Mouse (Mus musculus) heart, postnatal 10 days (tissue): ENCODE measurements around the gene Gm9. TPM values are rescaled to one million over a fixed set of nuclear protein-coding genes. Genes with fewer than 3 reads are reported as not detected.
"Not testable (repeated sequence)": the region's sequence is repeated elsewhere in the genome, so short reads cannot be mapped to it uniquely, and the experiment has no call there.

ENCODE experiments used
- DNase-seq, 2 experiments: peaks; one replicate each; pipeline ENCODE4 v3.0.0; 2021
- intact Hi-C: fragments of 180-260 bp; cut with DNase I; formaldehyde crosslinking; loops from one replicate; pipeline ENCODE4 v1.15.1; 2025
- total RNA-seq, 2 experiments: library from RNA; stranded (reverse); gene quantifications; 2 replicates each; pipeline ENCODE4 v1.2.3; 2021

Gene Gm9
- not detected for total RNA-seq

DNA sequence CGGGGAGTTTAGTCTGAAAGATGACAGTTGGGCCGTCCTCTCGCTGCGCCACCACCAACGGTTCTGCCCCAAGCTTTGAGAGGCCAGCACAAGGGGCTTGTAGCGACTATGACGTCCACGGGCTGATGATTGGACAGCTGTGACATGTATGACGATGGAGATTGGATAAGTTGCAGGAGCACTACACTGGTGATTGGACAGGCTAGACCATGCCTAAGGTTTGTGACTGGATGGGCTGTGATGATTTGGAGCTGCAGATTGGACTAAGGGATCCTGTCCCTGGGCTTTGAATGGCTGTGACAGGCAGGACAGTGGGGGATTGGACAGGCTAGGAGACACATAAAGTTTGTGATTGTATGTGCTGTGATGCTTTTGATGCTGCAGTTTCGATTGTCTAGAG is at the start of gene Gm9:
Gene Gm9 (minus strand): TSS at position 101 of the 400 bp plus-strand sequence.
- intact Hi-C loops: no loop called here
- DNase-seq: no peak

DNA sequence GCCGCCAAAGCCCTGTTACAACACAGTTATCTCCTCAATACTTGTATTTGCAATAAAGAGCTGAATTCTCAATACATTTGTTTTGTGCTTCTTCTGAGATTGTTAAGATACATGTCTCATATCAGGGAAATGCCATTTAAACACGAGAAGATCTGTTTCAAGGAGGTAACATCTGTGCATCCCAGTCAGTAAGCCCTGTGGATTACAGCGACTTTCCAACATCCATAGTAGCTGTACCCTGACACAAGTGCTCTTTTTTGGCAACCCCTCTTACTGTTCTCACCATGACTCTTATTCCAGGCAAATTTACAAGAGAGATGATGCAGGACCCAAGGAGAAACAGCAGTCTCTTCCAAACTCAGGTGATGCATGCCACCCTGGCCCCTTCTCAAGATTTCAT is 38.8 kb upstream of the Gm9 start, which contains the start of gene Rhox3a:
Gene Rhox3a (plus strand): TSS at position 301 of the 400 bp plus-strand sequence.
- intact Hi-C loops, DNase-seq: not testable (repeated sequence)

DNA sequence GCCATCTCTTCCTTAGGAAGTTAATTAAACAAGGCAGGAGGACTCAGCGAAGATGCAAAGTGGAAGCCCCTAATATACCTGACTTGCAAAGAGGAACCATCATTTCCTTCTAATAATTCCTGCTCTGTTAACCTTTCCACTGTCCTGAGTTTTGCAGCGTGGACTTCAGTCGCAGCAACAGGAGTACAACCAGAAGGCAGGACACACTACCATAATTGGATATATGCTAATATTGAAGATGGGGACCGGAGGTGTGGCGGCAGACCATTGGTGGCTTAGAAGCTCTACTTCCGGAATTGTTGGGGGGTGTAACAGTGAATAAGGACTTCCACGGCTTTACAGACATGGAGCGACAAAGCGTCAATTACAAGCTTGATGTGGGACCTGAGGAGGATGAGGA is 33.8 kb upstream of the Gm9 start, which contains the start of gene Rhox2a:
Gene Rhox2a (plus strand): TSS at position 301 of the 400 bp plus-strand sequence.
- intact Hi-C loops, DNase-seq: not testable (repeated sequence)

DNA sequence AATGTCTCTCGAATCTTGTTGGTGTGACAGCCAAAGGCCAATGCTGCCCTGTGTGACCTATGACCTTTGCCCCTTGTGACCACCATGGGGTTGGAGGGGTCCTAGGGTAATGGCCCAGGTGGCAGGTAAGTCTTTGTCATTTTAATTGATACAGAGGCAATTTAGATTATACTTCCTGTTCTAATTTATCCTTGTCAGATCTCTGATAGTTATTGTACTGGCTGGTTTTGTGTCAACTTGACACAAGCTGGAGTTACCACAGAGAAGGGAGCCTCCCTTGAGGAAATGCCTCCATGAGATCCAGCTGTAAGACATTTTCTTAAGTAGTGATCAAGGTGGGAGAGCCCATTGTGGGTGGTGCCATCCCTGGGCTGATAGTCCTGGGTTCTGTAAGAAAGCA is 11.3 kb upstream of the Gm9 start, which contains the start of gene Rhox1:
Gene Rhox1 (minus strand): TSS at position 101 of the 400 bp plus-strand sequence.
- DNase-seq, intact Hi-C loops: not testable (repeated sequence)

DNA sequence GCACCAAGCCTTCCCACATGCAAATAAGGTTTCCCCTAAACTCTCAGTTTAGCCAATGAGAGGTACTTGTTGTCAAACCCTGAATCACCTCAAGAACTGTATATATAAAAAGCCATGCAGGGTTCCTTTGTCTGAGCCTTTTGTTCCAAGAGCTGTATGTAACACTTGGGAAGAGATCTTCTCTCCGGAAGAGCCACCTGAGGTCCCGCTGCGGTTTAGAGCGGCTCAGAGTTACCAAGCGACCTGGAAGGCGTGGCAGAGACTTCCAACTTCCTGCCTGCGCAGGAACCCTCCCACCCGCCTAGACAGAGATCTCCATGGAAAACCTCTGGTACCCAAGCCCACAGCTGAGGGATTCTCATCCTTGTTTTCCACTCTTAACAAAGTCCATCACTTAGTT is 12.2 kb downstream of the Gm9 start:
- no peak for DNase-seq
- intact Hi-C loops: no loop called here

DNA sequence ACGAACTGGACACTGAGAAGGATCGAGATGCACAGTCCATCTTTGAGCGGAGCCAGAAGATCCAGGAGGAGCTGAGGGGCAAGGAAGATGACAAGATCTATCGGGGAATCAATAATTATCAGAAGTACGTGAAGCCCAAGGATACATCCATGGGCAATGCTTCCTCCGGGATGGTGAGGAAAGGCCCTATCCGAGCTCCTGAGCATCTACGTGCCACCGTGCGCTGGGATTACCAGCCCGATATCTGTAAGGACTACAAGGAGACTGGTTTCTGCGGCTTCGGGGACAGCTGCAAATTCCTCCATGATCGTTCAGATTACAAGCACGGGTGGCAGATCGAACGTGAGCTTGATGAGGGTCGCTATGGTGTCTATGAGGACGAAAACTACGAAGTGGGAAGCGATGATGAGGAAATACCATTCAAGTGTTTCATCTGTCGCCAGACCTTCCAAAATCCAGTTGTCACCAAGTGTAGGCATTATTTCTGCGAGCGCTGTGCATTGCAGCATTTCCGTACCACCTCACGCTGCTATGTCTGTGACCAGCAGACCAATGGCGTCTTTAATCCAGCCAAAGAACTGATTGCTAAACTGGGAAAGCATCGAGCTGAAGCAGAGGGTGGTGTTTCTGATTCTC is 19.0 kb downstream of the Gm9 start:
- DNase-seq: peak in 1 of 2 experiments; percentile 4
- intact Hi-C loops: no loop called here

DNA sequence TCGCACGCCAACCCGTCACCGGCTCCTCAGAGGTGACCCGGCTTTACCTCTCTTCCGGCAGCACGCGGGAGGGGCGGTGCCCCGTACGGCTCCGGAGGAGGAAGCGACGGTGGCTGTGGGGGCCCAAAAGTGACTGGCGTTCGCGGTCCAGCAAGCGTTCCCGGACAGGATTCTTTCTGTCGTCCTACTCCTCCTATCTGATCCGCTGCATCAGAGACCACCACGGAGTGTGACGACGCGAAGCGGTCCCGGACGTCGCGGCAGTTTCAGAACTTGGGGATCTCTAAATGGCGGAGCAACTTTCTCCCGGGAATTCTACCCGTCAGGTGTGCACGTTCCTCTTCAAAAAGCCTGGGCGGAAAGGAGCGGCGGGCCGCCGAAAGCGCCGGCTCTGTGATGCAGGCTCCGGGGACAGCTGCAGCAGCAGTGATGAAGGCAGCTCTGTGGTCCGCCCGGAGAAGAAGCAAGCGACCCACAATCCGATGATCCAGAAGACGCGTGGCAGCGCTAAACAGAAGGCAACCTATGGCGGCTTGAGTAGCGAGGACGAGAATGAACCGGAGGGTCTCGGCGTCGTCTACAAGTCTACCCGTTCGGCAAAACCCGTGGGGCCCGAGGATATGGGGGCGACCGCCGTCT is 19.6 kb downstream of the Gm9 start, which contains the start of the genes Ndufa1 and Rnf113a1:
Gene Ndufa1 (minus strand): TSS at position 59 of the 639 bp plus-strand sequence.
Gene Rnf113a1 (plus strand): TSS at position 141 of the 639 bp plus-strand sequence.
- intact Hi-C loops: no loop called here

DNA sequence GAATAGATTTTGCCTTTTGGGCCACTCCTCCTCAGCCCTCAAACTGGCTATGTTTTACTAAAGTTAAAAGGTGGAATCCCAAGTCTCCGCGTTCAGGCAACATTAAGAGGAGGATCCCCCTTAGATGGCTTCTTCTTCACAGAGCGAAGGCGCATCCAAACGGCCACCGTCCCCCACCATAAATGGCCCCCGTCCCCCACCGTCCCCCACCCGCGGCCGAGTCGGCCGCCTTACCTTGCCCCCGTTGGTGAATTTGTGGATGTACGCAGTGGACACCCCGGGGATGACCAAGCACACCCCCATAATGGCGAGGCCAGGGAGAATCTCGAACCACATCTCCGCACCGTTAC is 20.1 kb downstream of the Gm9 start:
- DNase-seq: peak in 1 of 2 experiments; percentile 1
- intact Hi-C loops: no loop called here

More for the DNA sequence above, 19.6 kb downstream of the Gm9 start, which contains the start of the genes Ndufa1 and Rnf113a1:
- DNase-seq: peak; percentile 85

DNA sequence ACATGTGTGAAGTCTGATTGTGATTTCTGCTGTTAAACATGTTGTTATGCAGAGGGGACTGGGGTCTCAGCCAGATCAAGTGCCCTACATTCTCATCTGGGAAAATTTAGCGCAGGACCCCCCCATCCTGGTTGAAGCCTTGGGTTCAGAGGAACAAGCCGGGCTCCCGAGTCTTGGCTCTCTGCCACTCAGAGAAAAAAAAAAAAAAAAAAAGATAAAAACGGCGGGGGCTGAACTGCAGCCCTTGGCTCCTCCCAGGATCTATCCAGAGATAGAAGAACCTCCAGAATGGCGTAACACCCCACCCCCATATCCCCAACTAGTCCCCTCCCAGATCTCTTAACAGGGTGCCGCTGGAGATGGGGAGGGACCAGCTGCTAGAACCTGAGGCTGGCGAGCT is 26.4 kb downstream of the Gm9 start:
- intact Hi-C loops: not testable (repeated sequence)

DNA sequence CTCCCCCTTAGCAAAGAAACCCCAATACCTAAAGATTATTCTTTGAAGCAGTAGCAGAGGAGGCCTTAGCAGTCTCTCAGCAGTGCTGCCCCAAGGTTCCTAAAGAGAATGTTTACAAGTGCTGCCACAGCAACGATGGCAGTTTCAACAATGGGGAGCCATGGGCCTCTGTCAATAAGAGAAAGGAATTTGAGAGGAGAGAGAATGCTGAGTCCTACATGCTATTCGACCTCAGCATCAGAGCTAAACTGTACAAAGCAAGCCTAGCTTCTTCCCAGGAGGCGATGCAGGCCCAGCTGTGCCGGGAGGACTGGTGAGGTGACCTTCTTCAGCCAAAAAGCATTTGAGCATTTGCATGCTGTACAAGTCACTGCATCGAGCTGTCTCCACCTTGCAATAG is 42.1 kb downstream of the Gm9 start, which contains the start of gene Akap14:
Gene Akap14 (minus strand): TSS at position 101 of the 400 bp plus-strand sequence.
- DNase-seq: no peak
- intact Hi-C loops: no loop called here

More for the DNA sequence above, 26.4 kb downstream of the Gm9 start:
- not testable (repeated sequence) for DNase-seq

DNA sequence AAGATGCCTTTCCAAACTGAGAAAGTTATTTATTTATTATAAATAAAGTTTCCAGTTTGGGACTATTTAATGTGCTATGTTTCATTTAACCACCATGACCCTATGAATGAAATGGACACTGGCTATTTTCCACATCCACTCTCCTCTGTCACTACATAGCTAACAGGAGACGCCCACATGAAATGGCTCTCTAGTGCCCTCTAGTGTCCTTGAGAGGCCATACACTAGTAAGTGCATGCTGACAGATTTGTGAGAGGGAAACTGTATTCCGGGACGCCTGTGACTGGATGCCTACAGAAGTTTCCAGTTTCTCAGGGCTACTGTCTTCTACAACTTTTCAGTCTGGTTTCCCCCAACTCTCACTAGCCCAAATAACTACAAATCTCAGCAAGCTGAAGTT is 43.8 kb downstream of the Gm9 start:
- peak; percentile 45 to 62 for DNase-seq
- intact Hi-C loops: no loop called here

DNA sequence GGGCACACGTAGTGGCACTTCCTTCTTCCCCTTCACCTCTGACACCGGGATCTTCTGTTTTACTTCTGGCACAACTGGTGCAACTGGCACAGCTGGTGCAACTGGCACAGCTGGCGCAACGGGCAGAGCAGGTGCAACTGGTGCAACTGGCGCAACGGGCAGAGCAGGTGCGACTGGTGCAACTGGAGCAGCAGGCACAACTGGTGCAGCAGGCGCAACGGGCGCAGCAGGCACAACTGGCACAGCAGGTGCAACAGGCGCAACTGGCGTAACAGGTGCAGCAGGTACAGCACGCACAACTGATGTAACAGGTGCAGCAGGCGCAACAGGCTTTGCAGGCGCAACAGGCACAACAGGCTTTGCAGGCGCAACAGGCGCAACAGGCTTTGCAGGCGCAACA is 47.7 kb downstream of the Gm9 start:
- intact Hi-C loops: no loop called here
- no peak for DNase-seq

DNA sequence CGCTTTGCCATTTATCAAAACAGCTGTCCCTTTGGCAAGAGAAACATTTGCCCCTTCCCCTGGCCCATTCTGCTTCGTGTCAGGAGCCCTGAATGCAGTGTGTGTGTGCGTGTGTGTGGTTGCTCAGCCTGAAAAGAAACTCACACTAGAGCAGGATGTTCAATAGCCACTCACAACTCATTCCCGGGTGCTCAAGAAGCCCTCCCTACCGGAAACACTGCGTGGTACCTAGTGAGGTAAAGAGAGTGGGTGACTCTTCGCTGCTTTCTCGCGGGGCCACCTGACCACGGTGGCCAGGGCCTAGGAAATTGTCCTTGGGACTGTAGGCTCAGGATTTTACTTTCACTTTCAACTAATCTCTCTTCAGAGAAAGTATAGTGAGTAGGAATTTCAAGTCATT is 49.7 kb downstream of the Gm9 start:
- intact Hi-C loops: no loop called here

More for the DNA sequence above, 49.7 kb downstream of the Gm9 start:
- no peak for DNase-seq

Other genes with a start within 250 kb of the Gm9 start
- gene Sept6, start 219.2 kb downstream of the Gm9 start, total RNA-seq: 10 to 100 TPM; 23.2 to 25.0 TPM
- not detected for gene Sowahd, start 162.2 kb downstream of the Gm9 start, total RNA-seq
- gene Rpl39, start 125.6 kb downstream of the Gm9 start, total RNA-seq: 100 to 1,000 TPM; 487 to 510 TPM
- gene Upf3b, start 100.7 kb downstream of the Gm9 start, total RNA-seq: 1 to 10 TPM; 8.2 to 9.1 TPM
- 10 to 100 TPM; 10.7 to 12.2 TPM for gene Nkap, start 84.2 kb downstream of the Gm9 start, total RNA-seq
- not detected for gene Akap14, start 42.2 kb downstream of the Gm9 start, total RNA-seq
- 100 to 1,000 TPM; 829 to 849 TPM for gene Ndufa1, start 19.9 kb downstream of the Gm9 start, total RNA-seq
- gene Rnf113a1, start 19.8 kb downstream of the Gm9 start, total RNA-seq: 1 to 10 TPM; 2.9 to 4.1 TPM
- gene Rhox1, start 11.2 kb upstream of the Gm9 start, total RNA-seq: not detected
- gene Rhox2a, start 33.9 kb upstream of the Gm9 start, total RNA-seq: not detected
- gene Rhox3a, start 38.9 kb upstream of the Gm9 start, total RNA-seq: not detected
- gene Rhox4a, start 54.3 kb upstream of the Gm9 start, total RNA-seq: not detected
- gene Rhox3a2, start 169.0 kb upstream of the Gm9 start, total RNA-seq: not detected
- not detected for gene Rhox4a2, start 179.8 kb upstream of the Gm9 start, total RNA-seq
- not detected for gene Rhox2b, start 201.0 kb upstream of the Gm9 start, total RNA-seq
- gene Rhox4b, start 221.5 kb upstream of the Gm9 start, total RNA-seq: not detected
- not detected for gene Rhox2c, start 242.6 kb upstream of the Gm9 start, total RNA-seq
- gene Rhox3c, start 247.5 kb upstream of the Gm9 start, total RNA-seq: not detected